Mouse (Mus musculus): ENCODE results near the gene Rbfox3. TPM values are rescaled to one million over a fixed set of nuclear protein-coding genes. Genes with fewer than 3 reads are reported as not detected.

Rbfox3 gene
- polyA plus RNA-seq, 1 experiment: 0.03 TPM

GRCm38 (mm10) chr11:118885604-118886003 is 25.8 kb downstream of the Rbfox3 start:
- peaks cover 13% of the 10 kb centered on the region for H3K9me3 ChIP-seq
- peaks cover 5% of the 10 kb centered on the region; the same call in 1 of the 2 replicates for H3K4me1 ChIP-seq
- H3K27me3 ChIP-seq (replicated peaks): peaks cover 17% of the 10 kb centered on the region

GRCm38 (mm10) chr11:118885135-118885534 is 26.3 kb downstream of the Rbfox3 start:
- Histone ChIP-seq H3K27me3 (replicated peaks) (peaks cover 13% of the 10 kb centered on the region), H3K9me3 (peaks cover 13% of the 10 kb centered on the region)

More at GRCm38 (mm10) chr11:118885604-118886003, 25.8 kb downstream of the Rbfox3 start:
- Histone ChIP-seq H3K4me3 (replicated peaks) (no peak overlapping the region), H3K36me3 (replicated peaks; ENCODE audit: low read length) (no peaks in the 10 kb centered on the region)
- TF ChIP-seq FLI1 (IDR thresholded peaks at IDR 0.05; ENCODE audit: low read length) (no peak), GATA1 (IDR thresholded peaks at IDR 0.05; ENCODE audit: borderline replicate concordance, low read length) (no peak)

GRCm38 (mm10) chr11:118883143-118883542 is 28.3 kb downstream of the Rbfox3 start:
- TF ChIP-seq GATA1 (IDR thresholded peaks at IDR 0.05; ENCODE audit: borderline replicate concordance, low read length): no peak
- TF ChIP-seq FLI1 (IDR thresholded peaks at IDR 0.05; ENCODE audit: low read length): no peak
- H3K4me3 ChIP-seq (replicated peaks): no peak overlapping the region
- H3K27me3 ChIP-seq (replicated peaks): peaks cover 10% of the 10 kb centered on the region
- peaks cover 5% of the 10 kb centered on the region; the same call in 1 of the 2 replicates for H3K4me1 ChIP-seq
- no peaks in the 10 kb centered on the region for H3K36me3 ChIP-seq (replicated peaks; ENCODE audit: low read length)
- peaks cover 31% of the 10 kb centered on the region for H3K9me3 ChIP-seq

More at GRCm38 (mm10) chr11:118885135-118885534, 26.3 kb downstream of the Rbfox3 start:
- TF ChIP-seq FLI1 (IDR thresholded peaks at IDR 0.05; ENCODE audit: low read length) (no peak), GATA1 (IDR thresholded peaks at IDR 0.05; ENCODE audit: borderline replicate concordance, low read length) (no peak)
- H3K4me3 ChIP-seq (replicated peaks): no peak overlapping the region
- peaks cover 5% of the 10 kb centered on the region; the same call in 1 of the 2 replicates for H3K4me1 ChIP-seq
- no peaks in the 10 kb centered on the region for H3K36me3 ChIP-seq (replicated peaks; ENCODE audit: low read length)

GRCm38 (mm10) chr11:118881786-118882495 is 29.5 kb downstream of the Rbfox3 start:
- H3K4me3 ChIP-seq (replicated peaks): no peak overlapping the region
- TF ChIP-seq FLI1 (IDR thresholded peaks at IDR 0.05; ENCODE audit: low read length): no peak
- TF ChIP-seq GATA1 (IDR thresholded peaks at IDR 0.05; ENCODE audit: borderline replicate concordance, low read length): no peak

GRCm38 (mm10) chr11:118879466-118880150 is 31.8 kb downstream of the Rbfox3 start:
- Histone ChIP-seq H3K4me3 (replicated peaks) (no peak overlapping the region), H3K9me3 (peaks cover 30% of the 10 kb centered on the region), H3K36me3 (replicated peaks; ENCODE audit: low read length) (no peaks in the 10 kb centered on the region), H3K4me1 (no peaks in the 10 kb centered on the region), H3K27me3 (replicated peaks) (peaks cover 24% of the 10 kb centered on the region)
- TF ChIP-seq GATA1 (IDR thresholded peaks at IDR 0.05; ENCODE audit: borderline replicate concordance, low read length): no peak

More at GRCm38 (mm10) chr11:118881786-118882495, 29.5 kb downstream of the Rbfox3 start:
- Histone ChIP-seq H3K36me3 (replicated peaks; ENCODE audit: low read length) (no peaks in the 10 kb centered on the region), H3K4me1 (peaks cover 2% of the 10 kb centered on the region; the same call in 1 of the 2 replicates), H3K9me3 (peaks cover 35% of the 10 kb centered on the region), H3K27me3 (replicated peaks) (peaks cover 18% of the 10 kb centered on the region)

- Histone ChIP-seq H3K27me3 (replicated peaks) (peaks cover 26% of the 10 kb centered on the region), H3K4me1 (no peaks in the 10 kb centered on the region), H3K9me3 (peaks cover 30% of the 10 kb centered on the region), H3K4me3 (replicated peaks) (peak overlapping the region; percentile 43), H3K36me3 (replicated peaks; ENCODE audit: low read length) (no peaks in the 10 kb centered on the region)
- TF ChIP-seq FLI1 (IDR thresholded peaks at IDR 0.05; ENCODE audit: low read length) (no peak), GATA1 (IDR thresholded peaks at IDR 0.05; ENCODE audit: borderline replicate concordance, low read length) (no peak)
Measured at GRCm38 (mm10) chr11:118878605-118879245, 32.7 kb downstream of the Rbfox3 start.

GRCm38 (mm10) chr11:118875243-118875897 is 36.0 kb downstream of the Rbfox3 start:
- H3K36me3 ChIP-seq (replicated peaks; ENCODE audit: low read length): no peaks in the 10 kb centered on the region
- H3K4me3 ChIP-seq (replicated peaks): no peak overlapping the region
- TF ChIP-seq FLI1 (IDR thresholded peaks at IDR 0.05; ENCODE audit: low read length) (no peak), GATA1 (IDR thresholded peaks at IDR 0.05; ENCODE audit: borderline replicate concordance, low read length) (no peak)
- no peaks in the 10 kb centered on the region for H3K4me1 ChIP-seq
- H3K9me3 ChIP-seq: peaks cover 30% of the 10 kb centered on the region
- H3K27me3 ChIP-seq (replicated peaks): peaks cover 31% of the 10 kb centered on the region

GRCm38 (mm10) chr11:118874487-118875095 is 36.8 kb downstream of the Rbfox3 start:
- TF ChIP-seq GATA1 (IDR thresholded peaks at IDR 0.05; ENCODE audit: borderline replicate concordance, low read length) (no peak), FLI1 (IDR thresholded peaks at IDR 0.05; ENCODE audit: low read length) (no peak)
- peaks cover 31% of the 10 kb centered on the region for H3K27me3 ChIP-seq (replicated peaks)

GRCm38 (mm10) chr11:118874022-118874421 is 37.4 kb downstream of the Rbfox3 start:
- Histone ChIP-seq H3K9me3 (peaks cover 21% of the 10 kb centered on the region), H3K27me3 (replicated peaks) (peaks cover 33% of the 10 kb centered on the region)

More at GRCm38 (mm10) chr11:118874487-118875095, 36.8 kb downstream of the Rbfox3 start:
- no peaks in the 10 kb centered on the region for H3K36me3 ChIP-seq (replicated peaks; ENCODE audit: low read length)
- H3K4me1 ChIP-seq: no peaks in the 10 kb centered on the region
- H3K9me3 ChIP-seq: peaks cover 26% of the 10 kb centered on the region
- H3K4me3 ChIP-seq (replicated peaks): no peak overlapping the region

More at GRCm38 (mm10) chr11:118874022-118874421, 37.4 kb downstream of the Rbfox3 start:
- Histone ChIP-seq H3K36me3 (replicated peaks; ENCODE audit: low read length) (no peaks in the 10 kb centered on the region), H3K4me1 (no peaks in the 10 kb centered on the region), H3K4me3 (replicated peaks) (no peak overlapping the region)
- TF ChIP-seq GATA1 (IDR thresholded peaks at IDR 0.05; ENCODE audit: borderline replicate concordance, low read length): no peak
- no peak for TF ChIP-seq FLI1 (IDR thresholded peaks at IDR 0.05; ENCODE audit: low read length)
